Mouse (Mus musculus): ENCODE data around the gene Gm49388. TPM values are rescaled to one million over a fixed set of nuclear protein-coding genes. Genes with fewer than 3 reads are reported as not detected.

Gene Gm49388
- total and polyA plus RNA-seq, 2 experiments from 2014 or later, result not detected

DNA sequence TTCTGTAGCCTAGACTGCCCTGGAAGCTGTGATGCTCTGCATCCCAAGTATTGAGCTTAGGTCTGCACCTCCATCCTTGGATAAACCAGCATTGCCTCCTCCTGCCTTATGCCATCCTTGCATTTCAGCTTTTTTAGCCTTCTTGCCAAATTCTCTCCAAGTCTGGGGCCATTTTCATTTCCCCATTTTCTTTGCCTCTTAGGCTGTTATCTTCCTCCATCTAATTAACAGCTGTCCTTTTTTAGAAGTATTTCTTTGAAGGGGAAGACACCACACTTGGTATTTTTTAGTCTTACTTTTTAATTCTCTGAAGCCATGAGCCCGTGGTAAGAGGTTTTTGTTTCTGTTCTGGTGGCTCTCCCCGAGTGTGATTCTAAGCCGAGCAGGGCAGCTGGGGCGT is 21.8 kb upstream of the Gm49388 start:
- DNase-seq (ENCODE audit: low spot score), result no peak
- H3K4me2 ChIP-seq (ENCODE audit: low read depth, low read length), result no peak overlapping the region
- no peaks in the 10 kb centered on the region for H3K27me3 ChIP-seq (ENCODE audit: control insufficient read depth, insufficient read depth, low read length)
- 89% methylated on average over 4 of the region's 4 CpGs for WGBS
- H3K4me3 ChIP-seq (ENCODE audit: low read depth, low read length), result no peak overlapping the region
- H3K9ac ChIP-seq (replicated peaks; ENCODE audit: low read depth, low read length), result no peak overlapping the region
- no peak overlapping the region for H3K27ac ChIP-seq (ENCODE audit: low read depth)
- no peak for TF ChIP-seq EP300 (IDR thresholded peaks at IDR 0.05; ENCODE audit: low read depth)
- TF ChIP-seq CTCF (IDR thresholded peaks at IDR 0.05; ENCODE audit: low read depth), result no peak
- H3K4me1 ChIP-seq (ENCODE audit: control insufficient read depth, insufficient read depth), result peaks cover 6% of the 10 kb centered on the region; the same call in 1 of the 2 replicates
- ATAC-seq (ENCODE audit: insufficient read depth, low read depth), result no peak
- no peaks in the 10 kb centered on the region for H3K9me3 ChIP-seq (replicated peaks; ENCODE audit: control insufficient read depth, low read length)
- peaks cover 42% of the 10 kb centered on the region for H3K36me3 ChIP-seq (replicated peaks; ENCODE audit: control insufficient read depth, insufficient read depth, low read length)

DNA sequence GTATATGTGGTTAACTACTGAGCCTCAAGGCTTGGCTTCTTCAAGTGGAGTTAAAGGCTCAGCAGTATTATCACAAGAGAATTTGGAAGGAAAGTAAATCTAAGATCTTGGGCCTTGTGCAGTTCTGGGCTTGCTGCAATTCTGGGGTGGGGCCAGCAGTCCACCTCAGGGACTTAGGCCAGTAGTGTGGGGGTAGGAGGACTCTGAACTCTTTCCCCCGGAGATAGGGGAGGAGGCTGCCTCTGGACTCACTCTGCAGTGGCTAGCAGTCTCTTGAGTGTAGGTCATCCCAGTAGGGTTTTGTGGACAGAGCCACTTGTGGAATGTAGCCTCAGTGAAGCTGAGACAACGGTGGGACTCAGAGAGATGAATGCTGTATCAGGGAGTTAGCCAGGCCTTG is 19.7 kb upstream of the Gm49388 start:
- Histone ChIP-seq H3K4me2 (ENCODE audit: low read depth, low read length) (no peak overlapping the region), H3K27ac (ENCODE audit: low read depth) (no peak overlapping the region), H3K4me3 (ENCODE audit: low read depth, low read length) (no peak overlapping the region), H3K9me3 (replicated peaks; ENCODE audit: control insufficient read depth, low read length) (no peaks in the 10 kb centered on the region), H3K27me3 (ENCODE audit: control insufficient read depth, insufficient read depth, low read length) (no peaks in the 10 kb centered on the region), H3K9ac (replicated peaks; ENCODE audit: low read depth, low read length) (no peak overlapping the region), H3K36me3 (replicated peaks; ENCODE audit: control insufficient read depth, insufficient read depth, low read length) (peaks cover 42% of the 10 kb centered on the region), H3K4me1 (ENCODE audit: control insufficient read depth, insufficient read depth) (peaks cover 12% of the 10 kb centered on the region)
- ATAC-seq (ENCODE audit: insufficient read depth, low read depth) (no peak), DNase-seq (ENCODE audit: low spot score) (no peak)
- WGBS, result 67% methylated on average over 2 of the region's 2 CpGs
- TF ChIP-seq CTCF (IDR thresholded peaks at IDR 0.05; ENCODE audit: low read depth) (no peak), EP300 (IDR thresholded peaks at IDR 0.05; ENCODE audit: low read depth) (no peak)

DNA sequence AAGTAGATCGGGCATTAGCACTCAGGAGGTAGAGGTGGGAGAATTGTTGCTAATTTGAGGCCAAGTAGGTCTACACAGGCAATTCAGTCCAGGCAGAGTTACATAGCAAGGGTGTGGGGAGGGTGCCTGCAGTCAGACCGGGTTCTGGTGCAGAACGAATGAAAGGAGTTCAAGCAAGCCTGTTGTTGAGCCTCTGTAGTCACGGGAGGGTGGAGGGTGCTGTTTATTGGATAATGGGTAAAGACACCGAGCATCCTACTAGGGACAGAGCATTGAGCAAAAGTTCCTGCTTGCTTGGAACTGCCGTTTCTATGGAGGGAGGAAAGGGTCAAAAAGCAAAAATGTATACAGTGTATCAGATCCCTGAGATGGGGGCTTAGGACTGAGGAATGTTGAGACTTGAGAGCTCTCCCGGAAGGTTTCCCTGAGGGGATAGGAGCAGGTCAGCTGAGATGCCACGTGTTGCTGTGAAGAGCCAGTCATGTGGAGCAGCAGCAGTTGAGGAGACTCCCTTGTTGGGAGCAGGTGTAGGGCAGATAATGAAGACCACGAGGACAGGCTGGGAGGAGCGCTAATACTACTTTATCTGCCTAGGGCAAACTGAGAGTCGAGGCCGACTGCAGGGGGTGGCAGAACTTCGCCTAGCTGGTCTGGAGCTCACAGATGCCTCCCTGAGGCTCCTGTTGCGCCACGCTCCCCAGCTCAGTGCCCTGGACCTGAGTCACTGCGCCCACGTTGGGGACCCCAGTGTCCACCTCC is 18.4 kb upstream of the Gm49388 start:
- H3K4me1 ChIP-seq (ENCODE audit: control insufficient read depth, insufficient read depth), result peaks cover 12% of the 10 kb centered on the region
- H3K36me3 ChIP-seq (replicated peaks; ENCODE audit: control insufficient read depth, insufficient read depth, low read length), result peaks cover 42% of the 10 kb centered on the region
- TF ChIP-seq EP300 (IDR thresholded peaks at IDR 0.05; ENCODE audit: low read depth), result no peak
- no peak for TF ChIP-seq CTCF (IDR thresholded peaks at IDR 0.05; ENCODE audit: low read depth)
- DNase-seq (ENCODE audit: low spot score) (no peak), ATAC-seq (ENCODE audit: insufficient read depth, low read depth) (no peak)
- no peaks in the 10 kb centered on the region for H3K9me3 ChIP-seq (replicated peaks; ENCODE audit: control insufficient read depth, low read length)
- no peak overlapping the region for H3K9ac ChIP-seq (replicated peaks; ENCODE audit: low read depth, low read length)
- H3K4me2 ChIP-seq (ENCODE audit: low read depth, low read length), result no peak overlapping the region
- H3K27ac ChIP-seq (ENCODE audit: low read depth), result no peak overlapping the region
- H3K4me3 ChIP-seq (ENCODE audit: low read depth, low read length), result no peak overlapping the region
- no peaks in the 10 kb centered on the region for H3K27me3 ChIP-seq (ENCODE audit: control insufficient read depth, insufficient read depth, low read length)
- 70% methylated on average over 17 of the region's 17 CpGs for WGBS

DNA sequence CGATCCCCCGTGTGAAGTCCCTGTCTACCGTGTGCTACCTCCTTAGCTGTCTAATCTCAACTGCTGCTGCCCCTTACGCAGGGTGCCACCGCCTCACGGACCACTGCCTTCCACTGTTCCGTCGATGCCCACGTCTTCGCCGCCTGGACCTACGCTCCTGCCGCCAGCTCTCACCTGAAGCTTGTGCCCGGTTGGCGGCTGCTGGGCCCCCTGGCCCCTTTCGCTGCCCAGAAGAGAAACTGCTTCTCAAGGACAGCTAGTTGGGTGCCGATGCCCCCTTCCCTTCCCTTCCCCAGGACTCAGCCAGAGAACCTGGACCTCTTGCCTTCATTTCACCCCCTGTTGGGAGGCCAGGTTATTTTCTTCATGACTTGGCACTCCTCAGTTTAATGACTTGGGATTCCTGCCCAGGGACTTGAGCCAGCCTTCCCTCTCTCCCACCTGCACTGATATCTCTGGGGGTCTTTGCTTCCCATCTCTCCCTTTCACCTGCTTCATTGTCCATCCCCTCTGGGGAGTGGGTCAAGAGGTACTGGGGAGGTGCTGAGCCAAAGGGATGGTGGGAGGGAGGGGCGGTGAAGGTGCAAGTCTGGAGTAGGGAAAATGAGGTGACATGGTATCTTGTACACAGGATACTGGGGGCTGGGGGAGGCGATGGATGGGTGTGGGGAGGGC is 17.6 kb upstream of the Gm49388 start:
- Histone ChIP-seq H3K27me3 (ENCODE audit: control insufficient read depth, insufficient read depth, low read length) (no peaks in the 10 kb centered on the region), H3K4me3 (ENCODE audit: low read depth, low read length) (no peak overlapping the region), H3K9me3 (replicated peaks; ENCODE audit: control insufficient read depth, low read length) (no peaks in the 10 kb centered on the region), H3K4me2 (ENCODE audit: low read depth, low read length) (no peak overlapping the region), H3K27ac (ENCODE audit: low read depth) (no peak overlapping the region), H3K36me3 (replicated peaks; ENCODE audit: control insufficient read depth, insufficient read depth, low read length) (peaks cover 37% of the 10 kb centered on the region), H3K9ac (replicated peaks; ENCODE audit: low read depth, low read length) (no peak overlapping the region), H3K4me1 (ENCODE audit: control insufficient read depth, insufficient read depth) (peaks cover 12% of the 10 kb centered on the region)
- DNase-seq (ENCODE audit: low spot score) (no peak), ATAC-seq (ENCODE audit: insufficient read depth, low read depth) (no peak)
- 91% methylated on average over 19 of the region's 19 CpGs for WGBS
- no peak for TF ChIP-seq CTCF (IDR thresholded peaks at IDR 0.05; ENCODE audit: low read depth)
- no peak for TF ChIP-seq EP300 (IDR thresholded peaks at IDR 0.05; ENCODE audit: low read depth)

- H3K4me1 ChIP-seq (ENCODE audit: control insufficient read depth, insufficient read depth), result peaks cover 12% of the 10 kb centered on the region
- no peak for DNase-seq (ENCODE audit: low spot score)
- peaks cover 32% of the 10 kb centered on the region for H3K36me3 ChIP-seq (replicated peaks; ENCODE audit: control insufficient read depth, insufficient read depth, low read length)
- no peak overlapping the region for H3K4me3 ChIP-seq (ENCODE audit: low read depth, low read length)
- TF ChIP-seq CTCF (IDR thresholded peaks at IDR 0.05; ENCODE audit: low read depth) (no peak), EP300 (IDR thresholded peaks at IDR 0.05; ENCODE audit: low read depth) (no peak)
- no peak overlapping the region for H3K4me2 ChIP-seq (ENCODE audit: low read depth, low read length)
- no peak overlapping the region for H3K9ac ChIP-seq (replicated peaks; ENCODE audit: low read depth, low read length)
- WGBS, result 64% methylated on average over 13 of the region's 13 CpGs
- no peak overlapping the region for H3K27ac ChIP-seq (ENCODE audit: low read depth)
- H3K9me3 ChIP-seq (replicated peaks; ENCODE audit: control insufficient read depth, low read length), result no peaks in the 10 kb centered on the region
- no peak for ATAC-seq (ENCODE audit: insufficient read depth, low read depth)
- H3K27me3 ChIP-seq (ENCODE audit: control insufficient read depth, insufficient read depth, low read length), result no peaks in the 10 kb centered on the region
These were observed 16.9 kb upstream of the Gm49388 start for GRCm38 (mm10) chr7:127768346-127768996.
